In genomic region chr11:116088741-116089394, GRCm38 (mm10) we compare ENCODE assay signal across 16 mouse cellular contexts. TPM values are rescaled to one million over a fixed set of nuclear protein-coding genes. Genes with fewer than 3 reads are reported as not detected.
A peak's percentile ranks its signal among the peaks of the same experiment; 100 is the strongest.
DNase-seq lines count a peak whose midpoint lies in the region; ATAC-seq and TF ChIP-seq lines count a peak whose summit lies in the region.
"Had no signal": no experiment of that assay in that cellular context is flagged by ENCODE, and none has a peak within 500 bp of the region (broad histone marks: within the 10 kb centered on the region; RNA-seq: fewer than 3 reads in every experiment).

No protein-coding gene starts in this region.

- H3K9ac ChIP-seq in forebrain, postnatal 0 days: no peak overlapping the region
- no peak overlapping the region for H3K9ac ChIP-seq in forebrain, embryonic 13.5 days
- H3K9ac ChIP-seq in kidney, postnatal 0 days (ENCODE audit: low read depth, low read length): no peak overlapping the region
- H3K9ac ChIP-seq in MEL (ENCODE audit: control insufficient read depth, low read depth, low read length, poor library complexity, severe bottlenecking): no peak overlapping the region; the same call in 1 of the 2 replicates
- H3K9ac ChIP-seq in liver, embryonic 15.5 days: no peak overlapping the region
- H3K9ac ChIP-seq: embryonic facial prominence, embryonic 12.5 days; midbrain, embryonic 12.5 days; neural tube, embryonic 12.5 days had no signal

- no peak for DNase-seq in forebrain, postnatal 0 days
- no peak for DNase-seq in kidney, postnatal 0 days (ENCODE audit: low spot score)
- DNase-seq in kidney, postnatal 4 days: no peak
- DNase-seq in MEL (ENCODE audit: low read depth, low spot score): peak; percentile 94
- no peak for DNase-seq in spleen, adult 18-20 months
- DNase-seq in cerebellum, postnatal 36 days: no peak
- DNase-seq: adrenal gland, adult 8-10 months; right cerebral cortex, adult 18-20 months had no signal

- no peak overlapping the region for H3K4me3 ChIP-seq in forebrain, postnatal 0 days (ENCODE audit: low read depth, low read length)
- H3K4me3 ChIP-seq in forebrain, embryonic 13.5 days: no peak overlapping the region
- H3K4me3 ChIP-seq in kidney, postnatal 0 days (replicated peaks; ENCODE audit: low read depth, low read length): no peak overlapping the region
- H3K4me3 ChIP-seq in MEL (ENCODE audit: control insufficient read depth in 1 of 2, insufficient read depth in 1 of 2, low read depth in 2 of 2, low read length in 2 of 2): peak overlapping the region in 1 of 2 experiments; percentile 78; a peak in 1 of 4 replicates
- H3K4me3 ChIP-seq in liver, embryonic 15.5 days (replicated peaks): no peak overlapping the region
- H3K4me3 ChIP-seq: hindbrain, embryonic 13.5 days; limb, embryonic 10.5 days; neural tube, embryonic 12.5 days had no signal

- H3K27ac ChIP-seq in forebrain, postnatal 0 days (ENCODE audit: low read depth, low read length): no peak overlapping the region
- no peak overlapping the region for H3K27ac ChIP-seq in forebrain, embryonic 13.5 days
- H3K27ac ChIP-seq in kidney, postnatal 0 days: peak overlapping the region; percentile 88
- H3K27ac ChIP-seq in MEL (ENCODE audit: control insufficient read depth, low read depth, low read length): peak overlapping the region; percentile 93
- peak overlapping the region; percentile 87 for H3K27ac ChIP-seq in liver, embryonic 15.5 days (replicated peaks)
- H3K27ac ChIP-seq: embryonic facial prominence, embryonic 12.5 days; hindbrain, embryonic 13.5 days; midbrain, embryonic 12.5 days; neural tube, embryonic 12.5 days had no signal

- H3K79me2 ChIP-seq in MEL (ENCODE audit: control insufficient read depth, insufficient read depth, low read length, poor library complexity): peaks cover 9% of the 10 kb centered on the region

- H3K4me1 ChIP-seq in forebrain, postnatal 0 days (ENCODE audit: insufficient read depth): 0 out of 2 replicates have a peak, but pooled peaks cover 4% of the 10 kb centered on the region
- H3K4me1 ChIP-seq in forebrain, embryonic 13.5 days: peaks cover 21% of the 10 kb centered on the region
- H3K4me1 ChIP-seq in kidney, postnatal 0 days (replicated peaks; ENCODE audit: insufficient read depth, low read length): peaks cover 7% of the 10 kb centered on the region
- H3K4me1 ChIP-seq in MEL (ENCODE audit: control insufficient read depth in 1 of 2, insufficient read depth in 2 of 2, low read length in 2 of 2): peaks cover 13 to 41% of the 10 kb centered on the region in 2 experiments
- peaks cover 48% of the 10 kb centered on the region for H3K4me1 ChIP-seq in liver, embryonic 15.5 days (replicated peaks)

- no peak overlapping the region for H3K4me2 ChIP-seq in forebrain, postnatal 0 days (ENCODE audit: low read depth)
- H3K4me2 ChIP-seq in forebrain, embryonic 13.5 days: no peak overlapping the region
- no peak overlapping the region for H3K4me2 ChIP-seq in kidney, postnatal 0 days (ENCODE audit: low read length)
- no peak overlapping the region for H3K4me2 ChIP-seq in liver, embryonic 15.5 days

- ATAC-seq in forebrain, postnatal 0 days: no peak
- ATAC-seq in forebrain, embryonic 13.5 days: no peak
- no peak for ATAC-seq in kidney, postnatal 0 days (replicated peaks; ENCODE audit: low FRiP score, low read depth)
- ATAC-seq in liver, embryonic 15.5 days (ENCODE audit: insufficient read depth): no peak
- ATAC-seq: forebrain, embryonic 14.5 days had no signal

- TF ChIP-seq CTCF in forebrain, postnatal 0 days (IDR thresholded peaks at IDR 0.05; ENCODE audit: low read depth): peak; percentile 23; the same call in 1 of the 2 replicates
- peak; percentile 44 for TF ChIP-seq CTCF in kidney, postnatal 0 days (IDR thresholded peaks at IDR 0.05; ENCODE audit: low read depth)
- peak; percentile 15 to 50 (median 15); a peak in 3 of 6 replicates for TF ChIP-seq CTCF in MEL (IDR thresholded peaks at IDR 0.05 in 2 of 3, conservative IDR thresholded peaks at IDR 0.05 in 1 of 3; ENCODE audit: control insufficient read depth in 1 of 3, insufficient read depth in 1 of 3, low read depth in 2 of 3, low read length in 3 of 3, poor library complexity in 1 of 3, severe bottlenecking in 1 of 3)

- TF ChIP-seq POLR2A in MEL (IDR thresholded peaks at IDR 0.05; ENCODE audit: control insufficient read depth in 1 of 2, insufficient read depth in 1 of 2, low read depth in 1 of 2, low read length in 2 of 2, poor library complexity in 1 of 2): peak in 1 of 2 experiments; percentile 28; a peak in 1 of 4 replicates

- H3K27me3 ChIP-seq in forebrain, postnatal 0 days (ENCODE audit: insufficient read depth, low read length): no peaks in the 10 kb centered on the region
- H3K27me3 ChIP-seq in forebrain, embryonic 13.5 days: no peaks in the 10 kb centered on the region
- H3K27me3 ChIP-seq in kidney, postnatal 0 days (ENCODE audit: insufficient read depth, low read length): no peaks in the 10 kb centered on the region
- H3K27me3 ChIP-seq in MEL (ENCODE audit: control insufficient read depth in 1 of 2, insufficient read depth in 2 of 2, low read length in 2 of 2): no peaks in the 10 kb centered on the region
- H3K27me3 ChIP-seq in liver, embryonic 15.5 days: no peaks in the 10 kb centered on the region
- H3K27me3 ChIP-seq: embryonic facial prominence, embryonic 12.5 days; hindbrain, embryonic 13.5 days; midbrain, embryonic 12.5 days; neural tube, embryonic 12.5 days had no signal

- TF ChIP-seq EP300 in MEL (IDR thresholded peaks at IDR 0.05; ENCODE audit: low read depth in 1 of 2, low read length in 2 of 2): peak; percentile 95 to 98

- H3K9me3 ChIP-seq in forebrain, postnatal 0 days (ENCODE audit: low read length): no peaks in the 10 kb centered on the region
- H3K9me3 ChIP-seq in forebrain, embryonic 13.5 days (replicated peaks): no peaks in the 10 kb centered on the region
- H3K9me3 ChIP-seq in kidney, postnatal 0 days (replicated peaks; ENCODE audit: low read length): no peaks in the 10 kb centered on the region
- no peaks in the 10 kb centered on the region for H3K9me3 ChIP-seq in MEL (replicated peaks; ENCODE audit: insufficient read depth, low read length)
- no peaks in the 10 kb centered on the region for H3K9me3 ChIP-seq in liver, embryonic 15.5 days (replicated peaks)
- H3K9me3 ChIP-seq: embryonic facial prominence, embryonic 12.5 days; hindbrain, embryonic 13.5 days; limb, embryonic 10.5 days; midbrain, embryonic 12.5 days; neural tube, embryonic 12.5 days had no signal

- H3K36me3 ChIP-seq in forebrain, postnatal 0 days (ENCODE audit: insufficient read depth): peaks cover under 1% of the 10 kb centered on the region; the same call in 1 of the 2 replicates
- peaks cover 6% of the 10 kb centered on the region for H3K36me3 ChIP-seq in forebrain, embryonic 13.5 days (ENCODE audit: poor library complexity, severe bottlenecking)
- H3K36me3 ChIP-seq in kidney, postnatal 0 days (ENCODE audit: insufficient read depth, low read length): 0 out of 2 replicates have a peak, but pooled peaks cover 4% of the 10 kb centered on the region
- peaks cover 0 to 41% of the 10 kb centered on the region in 2 experiments; a peak in 2 of 4 replicates for H3K36me3 ChIP-seq in MEL (ENCODE audit: control insufficient read depth in 1 of 2, insufficient read depth in 2 of 2, low read length in 2 of 2)
- peaks cover 17% of the 10 kb centered on the region for H3K36me3 ChIP-seq in liver, embryonic 15.5 days (replicated peaks)

- WGBS in forebrain, postnatal 0 days: 87% methylated on average over 11 of the region's 11 CpGs
- WGBS in forebrain, embryonic 13.5 days: 88% methylated on average over 11 of the region's 11 CpGs
- WGBS in kidney, postnatal 0 days: 73% methylated on average over 11 of the region's 11 CpGs
- 26% methylated on average over 11 of the region's 11 CpGs for WGBS in liver, embryonic 15.5 days (ENCODE audit: insufficient replicate concordance)

- TF ChIP-seq RAD21 in MEL (IDR thresholded peaks at IDR 0.05; ENCODE audit: low read depth, low read length): peak; percentile 5; the same call in 1 of the 2 replicates

RNA-seq across cellular contexts. Expression of gene Wbp2, which starts 2.1 kb away (rescaled TPM):
- total RNA-seq in forebrain, postnatal 0 days (2014; rRNA removed): 94.7 and 130 TPM in 2 replicates
- polyA plus RNA-seq in forebrain, postnatal 0 days (2015; fragmentation: Nextera tagmentation; extraction: Ambion mirVana): 281 and 287 TPM in 2 replicates
- 114 and 115 TPM in 2 replicates for polyA plus RNA-seq in forebrain, embryonic 13.5 days (2015; fragmentation: Nextera tagmentation; extraction: Ambion mirVana)
- polyA plus RNA-seq in kidney, postnatal 0 days (2015; fragmentation: Nextera tagmentation; extraction: Ambion mirVana): 121 and 125 TPM in 2 replicates
- total RNA-seq in MEL (2012; rRNA removed): 16.5 and 19.4 TPM in 2 replicates
- polyA plus RNA-seq in MEL (2012; ENCODE audit: insufficient read depth in 1 of 2, insufficient read length in 2 of 2, low read depth in 1 of 2, low replicate concordance in 2 of 2, missing spikeins in 1 of 2): 10 to 100 TPM in 1 of 2 experiments, not detected in 1; 75.8 TPM
- polyA plus RNA-seq in liver, embryonic 15.5 days (2015; fragmentation: Nextera tagmentation; extraction: Ambion mirVana): 83.9 and 93.0 TPM in 2 replicates

RNA-seq across cellular contexts. Expression of gene Unc13d, which starts 11.1 kb away (rescaled TPM):
- total RNA-seq in forebrain, postnatal 0 days (2014; rRNA removed): 0.46 and 0.86 TPM in 2 replicates
- polyA plus RNA-seq in forebrain, postnatal 0 days (2015; fragmentation: Nextera tagmentation; extraction: Ambion mirVana): 0.29 and 0.58 TPM in 2 replicates
- 0.84 and 0.98 TPM in 2 replicates for polyA plus RNA-seq in forebrain, embryonic 13.5 days (2015; fragmentation: Nextera tagmentation; extraction: Ambion mirVana)
- 0.54 and 0.75 TPM in 2 replicates for polyA plus RNA-seq in kidney, postnatal 0 days (2015; fragmentation: Nextera tagmentation; extraction: Ambion mirVana)
- total RNA-seq in MEL (2012; rRNA removed): 146 and 176 TPM in 2 replicates
- 100 to 1,000 TPM in 1 of 2 experiments, not detected in 1; 115 TPM for polyA plus RNA-seq in MEL (2012; ENCODE audit: insufficient read depth in 1 of 2, insufficient read length in 2 of 2, low read depth in 1 of 2, low replicate concordance in 2 of 2, missing spikeins in 1 of 2)
- polyA plus RNA-seq in liver, embryonic 15.5 days (2015; fragmentation: Nextera tagmentation; extraction: Ambion mirVana): 21.4 and 23.3 TPM in 2 replicates

RNA-seq across cellular contexts. Expression of gene Trim47, which starts 38.1 kb away (rescaled TPM):
- total RNA-seq in forebrain, postnatal 0 days (2014; rRNA removed): 10.5 and 13.0 TPM in 2 replicates
- 6.6 and 7.8 TPM in 2 replicates for polyA plus RNA-seq in forebrain, postnatal 0 days (2015; fragmentation: Nextera tagmentation; extraction: Ambion mirVana)
- 2.7 and 2.8 TPM in 2 replicates for polyA plus RNA-seq in forebrain, embryonic 13.5 days (2015; fragmentation: Nextera tagmentation; extraction: Ambion mirVana)
- polyA plus RNA-seq in kidney, postnatal 0 days (2015; fragmentation: Nextera tagmentation; extraction: Ambion mirVana): 40.8 and 41.7 TPM in 2 replicates
- total RNA-seq in MEL (2012; rRNA removed): 3.6 and 6.7 TPM in 2 replicates
- 1 to 10 TPM in 1 of 2 experiments, not detected in 1; 5.6 TPM for polyA plus RNA-seq in MEL (2012; ENCODE audit: insufficient read depth in 1 of 2, insufficient read length in 2 of 2, low read depth in 1 of 2, low replicate concordance in 2 of 2, missing spikeins in 1 of 2)
- 5.4 and 7.6 TPM in 2 replicates for polyA plus RNA-seq in liver, embryonic 15.5 days (2015; fragmentation: Nextera tagmentation; extraction: Ambion mirVana)

RNA-seq across cellular contexts. Expression of gene Trim65, which starts 42.1 kb away (rescaled TPM):
- 4.2 and 5.0 TPM in 2 replicates for total RNA-seq in forebrain, postnatal 0 days (2014; rRNA removed)
- polyA plus RNA-seq in forebrain, postnatal 0 days (2015; fragmentation: Nextera tagmentation; extraction: Ambion mirVana): 1.2 and 1.9 TPM in 2 replicates
- 1.2 and 1.6 TPM in 2 replicates for polyA plus RNA-seq in forebrain, embryonic 13.5 days (2015; fragmentation: Nextera tagmentation; extraction: Ambion mirVana)
- polyA plus RNA-seq in kidney, postnatal 0 days (2015; fragmentation: Nextera tagmentation; extraction: Ambion mirVana): 3.1 and 3.3 TPM in 2 replicates
- total RNA-seq in MEL (2012; rRNA removed): 8.2 and 8.8 TPM in 2 replicates
- polyA plus RNA-seq in MEL (2012; ENCODE audit: insufficient read depth in 1 of 2, insufficient read length in 2 of 2, low read depth in 1 of 2, low replicate concordance in 2 of 2, missing spikeins in 1 of 2): 10 to 100 TPM in 1 of 2 experiments, not detected in 1; 10.7 TPM
- 1.2 and 1.5 TPM in 2 replicates for polyA plus RNA-seq in liver, embryonic 15.5 days (2015; fragmentation: Nextera tagmentation; extraction: Ambion mirVana)

RNA-seq across cellular contexts. Expression of gene Mrpl38, which starts 49.8 kb away (rescaled TPM):
- 56.7 and 67.8 TPM in 2 replicates for total RNA-seq in forebrain, postnatal 0 days (2014; rRNA removed)
- polyA plus RNA-seq in forebrain, postnatal 0 days (2015; fragmentation: Nextera tagmentation; extraction: Ambion mirVana): 60.7 and 63.6 TPM in 2 replicates
- polyA plus RNA-seq in forebrain, embryonic 13.5 days (2015; fragmentation: Nextera tagmentation; extraction: Ambion mirVana): 79.8 and 86.1 TPM in 2 replicates
- polyA plus RNA-seq in kidney, postnatal 0 days (2015; fragmentation: Nextera tagmentation; extraction: Ambion mirVana): 81.1 and 89.8 TPM in 2 replicates
- 105 and 113 TPM in 2 replicates for total RNA-seq in MEL (2012; rRNA removed)
- polyA plus RNA-seq in MEL (2012; ENCODE audit: insufficient read depth in 1 of 2, insufficient read length in 2 of 2, low read depth in 1 of 2, low replicate concordance in 2 of 2, missing spikeins in 1 of 2): 100 to 1,000 TPM in 1 of 2 experiments, not detected in 1; 157 TPM
- 48.8 and 51.1 TPM in 2 replicates for polyA plus RNA-seq in liver, embryonic 15.5 days (2015; fragmentation: Nextera tagmentation; extraction: Ambion mirVana)

Comparison
In these comparisons a context has a peak if more than half of its experiments do, and no peak if none do; other contexts are left out.
1. H3K27ac ChIP-seq: peak in kidney, postnatal 0 days (single experiment), MEL (single experiment) and liver, embryonic 15.5 days (single experiment); none in forebrain, postnatal 0 days (single experiment) and forebrain, embryonic 13.5 days (single experiment).
2. Peak in every context shown above with its lines, with median percentiles within 50 percentile points of each other: CTCF ChIP-seq.